Mouse (Mus musculus) CH12.LX (cell line): Measurements from ENCODE around the gene Olfr1510. TPM values are rescaled to one million over a fixed set of nuclear protein-coding genes. Genes with fewer than 3 reads are reported as not detected.
"Not testable (repeated sequence)": the region's sequence is repeated elsewhere in the genome, so short reads cannot be mapped to it uniquely, and the experiment has no call there.

Experiments used
- DNase-seq: peaks from one replicate; pipeline ENCODE4 v3.0.0-alpha.2; 2013; ENCODE audit errors: extremely low read depth
- H3K27ac ChIP-seq: 2 replicates; pipeline ENCODE4 v1.5.1; 2012; ENCODE audit warnings: low read depth, mild to moderate bottlenecking, control low read depth, moderate library complexity; ENCODE audit not compliant: insufficient read depth
- H3K27me3 ChIP-seq: replicated peaks from 2 replicates; pipeline ENCODE3; 2012; ENCODE audit warnings: inconsistent platforms
- H3K36me3 ChIP-seq, 2 experiments: replicated peaks in 1 of 2; 2 replicates each; pipeline versions ENCODE3 to v1.6.1; 2012; ENCODE audit warnings: inconsistent platforms in 1 of 2, low read length in 1 of 2, mild to moderate bottlenecking in 1 of 2, mixed read lengths in 1 of 2, moderate library complexity in 1 of 2; ENCODE audit not compliant: control insufficient read depth in 1 of 2, insufficient read depth in 1 of 2
- H3K4me1 ChIP-seq, 2 experiments: 2 replicates each; pipeline ENCODE4 v1.6.1; 2012; ENCODE audit warnings: inconsistent platforms in 1 of 2, moderate library complexity in 1 of 2; ENCODE audit not compliant: insufficient read depth in 2 of 2, control insufficient read depth in 1 of 2
- H3K4me2 ChIP-seq: 2 replicates; pipeline ENCODE4 v1.6.1; 2012; ENCODE audit warnings: low read depth, mild to moderate bottlenecking, control low read depth; ENCODE audit not compliant: poor library complexity, insufficient read depth, severe bottlenecking
- H3K4me3 ChIP-seq, 3 experiments: fragments of 150-350 bp in 1 of 3; sonication (generic) in 1 of 3; replicated peaks in 1 of 3; 2 replicates each; pipeline versions ENCODE3 to v1.5.1; 2011 to 2012; ENCODE audit warnings: low read depth in 2 of 3, low read length in 2 of 3, mild to moderate bottlenecking in 2 of 3, moderate library complexity in 2 of 3, control low read depth in 1 of 3, improper control_type of control experiment in 1 of 3, inconsistent platforms in 1 of 3, mixed read lengths in 1 of 3; ENCODE audit not compliant: poor library complexity in 1 of 3
- H3K79me2 ChIP-seq: replicated peaks from 2 replicates; pipeline ENCODE4 v1.6.1; 2012; ENCODE audit warnings: mild to moderate bottlenecking, moderate library complexity; ENCODE audit not compliant: control insufficient read depth, poor library complexity, insufficient read depth, severe bottlenecking; ENCODE audit errors: extremely low read depth
- H3K9ac ChIP-seq: 2 replicates; pipeline ENCODE4 v1.6.1; 2012; ENCODE audit warnings: low read depth, mild to moderate bottlenecking, control low read depth, moderate library complexity; ENCODE audit not compliant: insufficient read depth
- H3K9me3 ChIP-seq: replicated peaks from 2 replicates; pipeline ENCODE3; 2012; ENCODE audit warnings: low read length, inconsistent platforms, mixed read lengths
- CTCF ChIP-seq, 2 experiments: IDR thresholded peaks in 1 of 2; conservative IDR thresholded peaks in 1 of 2; 2 replicates each; pipeline ENCODE4 v1.5.1; 2011 to 2012; ENCODE audit warnings: low read depth in 2 of 2, low read length in 2 of 2, improper control_type of control experiment in 1 of 2, inconsistent platforms in 1 of 2, mild to moderate bottlenecking in 1 of 2, moderate library complexity in 1 of 2
- ETS1 ChIP-seq: conservative IDR thresholded peaks from 2 replicates; pipeline ENCODE4 v1.6.1; 2012; ENCODE audit warnings: low read depth, mild to moderate bottlenecking, inconsistent platforms, low read length, improper control_type of control experiment, moderate library complexity
- GABPA ChIP-seq: IDR thresholded peaks from 2 replicates; pipeline ENCODE4 v1.6.1; 2012; ENCODE audit warnings: low read depth, low read length, improper control_type of control experiment, inconsistent platforms; ENCODE audit not compliant: insufficient replicate concordance
- HCFC1 ChIP-seq: IDR thresholded peaks from 2 replicates; pipeline ENCODE4 v1.6.1; 2012; ENCODE audit warnings: low read depth, mild to moderate bottlenecking, inconsistent platforms, low read length, improper control_type of control experiment
- JUND ChIP-seq: conservative IDR thresholded peaks from 2 replicates; pipeline ENCODE4 v1.6.1; 2011; ENCODE audit warnings: low read depth, low read length, improper control_type of control experiment
- MAFK ChIP-seq: IDR thresholded peaks from 2 replicates; pipeline ENCODE4 v1.6.1; 2011; ENCODE audit warnings: low read length, improper control_type of control experiment; ENCODE audit not compliant: insufficient replicate concordance
- NRF1 ChIP-seq: IDR thresholded peaks from 2 replicates; pipeline ENCODE4 v1.6.1; 2014; ENCODE audit warnings: low read depth, mild to moderate bottlenecking, inconsistent platforms, low read length, improper control_type of control experiment, moderate library complexity
- SMC3 ChIP-seq: IDR thresholded peaks from 2 replicates; pipeline ENCODE4 v1.6.1; 2011; ENCODE audit warnings: low read depth, low read length, improper control_type of control experiment
- TBP ChIP-seq: conservative IDR thresholded peaks from 2 replicates; pipeline ENCODE4 v1.6.1; 2011; ENCODE audit warnings: low read depth, low read length, improper control_type of control experiment
- ZC3H11A ChIP-seq: IDR thresholded peaks from 2 replicates; pipeline ENCODE4 v1.6.1; 2012; ENCODE audit warnings: low read depth, mild to moderate bottlenecking, inconsistent platforms, low read length, improper control_type of control experiment
- ZMIZ1 ChIP-seq: IDR thresholded peaks from 2 replicates; pipeline ENCODE4 v1.6.1; 2012; ENCODE audit warnings: low read depth, mild to moderate bottlenecking, inconsistent platforms, low read length, improper control_type of control experiment
- dilution Hi-C: fragments of 300-500 bp; cut with MboI; formaldehyde crosslinking; loops from 2 replicates; pipeline ENCODE4 v1.14.3; 2020; ENCODE audit warnings: low sequenced_read_pairs; ENCODE audit not compliant: extremely low pct_unique_long_range_greater_than_20kb, extremely low pct_ligation_motif_present
- in situ Hi-C: fragments of 300-500 bp; cut with MboI; formaldehyde crosslinking; loops from 3 replicates; pipeline ENCODE4 v1.14.3; 2019; ENCODE audit warnings: low sequenced_read_pairs, low pct_ligation_motif_present, low pct_unique_long_range_greater_than_20kb, mixed read lengths
- polyA plus RNA-seq: library from polyadenylated mRNA; unstranded; fragments of >175 nt; gene quantifications from 2 replicates; pipeline ENCODE4 v1.2.1, GENCODE M21; 2012; ENCODE audit warnings: low read depth; ENCODE audit not compliant: insufficient read length
- total RNA-seq, 2 experiments: library from RNA; depleted of rRNA; stranded (reverse); fragments of 300-350 nt in 1 of 2; fragments of >200 nt in 1 of 2; gene quantifications; 2 replicates each; pipeline ENCODE4 v1.2.3; 2012 to 2014

The Olfr1510 gene
- total and polyA plus RNA-seq, 3 experiments, result not detected

DNA sequence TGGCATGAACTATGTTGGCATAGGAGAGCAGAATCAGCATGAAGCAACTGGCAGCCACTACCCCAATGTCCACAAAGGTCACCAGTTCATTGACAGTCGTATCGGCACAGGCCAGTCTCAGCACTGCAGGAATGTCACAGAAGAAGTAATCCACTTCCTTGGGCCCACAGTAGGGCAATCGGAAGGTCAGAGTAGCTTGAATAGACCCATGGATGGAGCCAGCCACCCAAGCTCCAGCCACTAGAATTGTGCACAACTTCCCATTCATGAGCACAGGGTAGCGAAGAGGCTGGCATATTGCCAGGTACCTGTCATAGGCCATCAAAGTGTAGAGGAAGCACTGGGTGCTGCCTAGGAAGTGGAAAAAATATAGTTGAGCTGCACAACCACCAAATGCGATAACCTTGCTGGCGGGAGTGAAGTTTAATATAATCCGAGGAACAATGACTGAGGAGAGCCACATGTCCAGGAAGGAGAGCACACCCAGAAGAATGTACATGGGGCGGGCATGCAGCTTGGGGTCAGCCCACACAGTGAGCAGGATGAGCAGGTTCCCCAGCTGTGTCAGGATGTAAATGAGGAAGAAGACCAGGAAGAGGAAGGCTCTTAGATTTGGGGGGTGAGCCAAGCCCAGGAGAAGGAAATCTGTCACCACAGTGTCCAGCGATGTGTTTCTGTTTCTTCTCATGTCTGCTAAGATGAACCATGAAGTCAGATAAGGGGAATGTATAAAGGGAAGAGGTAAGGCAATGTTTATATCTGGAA lies 23.9 kb downstream of the Olfr1510 start:
- H3K9ac ChIP-seq, DNase-seq, H3K36me3 ChIP-seq, H3K4me2 ChIP-seq, H3K9me3 ChIP-seq, H3K27ac ChIP-seq, H3K4me3 ChIP-seq, H3K79me2 ChIP-seq, in situ Hi-C loops, dilution Hi-C loops, H3K4me1 ChIP-seq, H3K27me3 ChIP-seq: not testable (repeated sequence)

DNA sequence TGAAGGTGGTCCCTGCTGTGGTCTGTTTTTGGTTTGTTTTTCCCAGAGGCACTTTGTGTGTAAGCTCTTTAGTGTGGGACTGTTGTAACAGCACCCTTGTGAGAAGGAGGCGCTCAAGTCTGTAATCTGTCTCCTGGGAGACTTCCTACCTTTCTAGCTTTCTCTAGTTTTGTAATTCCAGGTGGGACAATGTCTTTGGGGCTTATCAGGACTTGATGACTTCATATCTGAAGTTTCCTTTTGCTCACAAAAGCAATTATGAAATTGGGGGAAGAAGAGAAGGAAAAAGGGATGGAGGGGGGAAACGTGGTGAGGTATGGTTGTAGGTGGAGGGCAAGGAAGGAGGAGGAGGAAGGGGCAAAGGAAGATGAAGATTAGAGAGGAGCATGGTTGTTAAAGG lies 35.1 kb downstream of the Olfr1510 start, which contains the start of gene Olfr1512:
TSS of gene Olfr1512 (minus strand) at position 101 of the 400 bp plus-strand sequence.
- dilution Hi-C loops, result no loop called here
- Histone ChIP-seq H3K79me2 (no peaks in the 10 kb centered on the region), H3K4me1 (no peaks in the 10 kb centered on the region), H3K4me2 (no peak within 1 kb of the TSS), H3K27me3 (no peaks in the 10 kb centered on the region), H3K27ac (no peak within 1 kb of the TSS), H3K9ac (no peak within 1 kb of the TSS), H3K4me3 (no peak within 1 kb of the TSS), H3K9me3 (no peaks in the 10 kb centered on the region), H3K36me3 (no peaks in the 10 kb centered on the region)
- TF ChIP-seq ZMIZ1 (no peak), SMC3 (no peak), JUND (no peak), TBP (no peak), ZC3H11A (no peak)
- in situ Hi-C loops, result no loop called here
- DNase-seq, result no peak

DNA sequence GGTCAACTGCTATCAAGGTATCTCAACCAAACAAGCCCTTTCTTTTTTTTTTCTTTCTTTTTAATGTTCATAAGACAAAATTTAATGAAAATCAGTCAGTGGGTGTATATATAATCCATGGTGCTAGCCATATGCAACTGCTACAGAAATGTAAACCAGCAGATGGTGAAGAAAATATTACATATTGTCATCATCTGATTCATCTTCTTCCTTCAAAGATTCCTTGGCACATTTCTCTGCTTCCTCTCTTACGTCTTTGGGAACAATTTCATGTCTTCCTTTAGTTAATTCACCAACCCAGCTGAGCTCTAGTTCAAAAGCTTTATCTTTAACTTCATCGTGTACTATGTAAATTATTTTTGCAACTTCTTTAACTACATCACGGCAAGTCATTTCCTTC lies 45.4 kb downstream of the Olfr1510 start:
- DNase-seq, result no peak
- in situ Hi-C loops (no loop called here), dilution Hi-C loops (no loop called here)

More for the DNA sequence above, 45.4 kb downstream of the Olfr1510 start:
- Histone ChIP-seq H3K27me3 (no peaks in the 10 kb centered on the region), H3K4me3 (no peak overlapping the region), H3K79me2 (no peaks in the 10 kb centered on the region), H3K9me3 (no peaks in the 10 kb centered on the region), H3K27ac (no peak overlapping the region)
- TF ChIP-seq CTCF (conservative IDR thresholded peaks at IDR 0.05 in 1 of 2, IDR thresholded peaks at IDR 0.05 in 1 of 2; ENCODE audit: low read depth in 2 of 2, low read length in 2 of 2) (no peak), HCFC1 (no peak), GABPA (no peak), NRF1 (no peak), ETS1 (no peak), MAFK (no peak), SMC3 (no peak)
- TF ChIP-seq, all 38 proteins: peak for 0
- Histone ChIP-seq H3K4me2 (no peak overlapping the region), H3K36me3 (no peaks in the 10 kb centered on the region), H3K9ac (no peak overlapping the region), H3K4me1 (no peaks in the 10 kb centered on the region)

Other genes with a start within 250 kb of the Olfr1510 start
- gene Supt16, start 217.0 kb downstream of the Olfr1510 start, total RNA-seq (2012; rRNA removed), result 64.8 and 81.7 TPM in 2 replicates
- gene Supt16, start 217.0 kb downstream of the Olfr1510 start, total RNA-seq (2014; rRNA removed), result 78.6 and 88.0 TPM in 2 replicates
- gene Supt16, start 217.0 kb downstream of the Olfr1510 start, polyA plus RNA-seq, result 110 and 114 TPM in 2 replicates
- gene Chd8, start 156.6 kb downstream of the Olfr1510 start, total RNA-seq (2012; rRNA removed), result 49.2 and 51.9 TPM in 2 replicates
- 16.8 and 17.3 TPM in 2 replicates for gene Chd8, start 156.6 kb downstream of the Olfr1510 start, total RNA-seq (2014; rRNA removed)
- gene Chd8, start 156.6 kb downstream of the Olfr1510 start, polyA plus RNA-seq, result 89.2 and 96.8 TPM in 2 replicates
- 41.6 and 45.7 TPM in 2 replicates for gene Tox4, start 135.2 kb downstream of the Olfr1510 start, total RNA-seq (2012; rRNA removed)
- 56.3 and 58.9 TPM in 2 replicates for gene Tox4, start 135.2 kb downstream of the Olfr1510 start, total RNA-seq (2014; rRNA removed)
- gene Tox4, start 135.2 kb downstream of the Olfr1510 start, polyA plus RNA-seq, result 43.5 and 49.1 TPM in 2 replicates
- gene Rab2b, start 134.8 kb downstream of the Olfr1510 start, total RNA-seq (2012; rRNA removed), result 3.8 and 4.6 TPM in 2 replicates
- gene Rab2b, start 134.8 kb downstream of the Olfr1510 start, total RNA-seq (2014; rRNA removed), result 7.8 and 10.2 TPM in 2 replicates
- gene Rab2b, start 134.8 kb downstream of the Olfr1510 start, polyA plus RNA-seq, result 5.7 and 6.9 TPM in 2 replicates
- gene Mettl3, start 109.2 kb downstream of the Olfr1510 start, total RNA-seq (2012; rRNA removed), result 41.6 and 51.5 TPM in 2 replicates
- gene Mettl3, start 109.2 kb downstream of the Olfr1510 start, total RNA-seq (2014; rRNA removed), result 42.7 and 47.0 TPM in 2 replicates
- 47.4 and 49.5 TPM in 2 replicates for gene Mettl3, start 109.2 kb downstream of the Olfr1510 start, polyA plus RNA-seq
- gene Sall2, start 85.6 kb downstream of the Olfr1510 start, total RNA-seq (2012; rRNA removed), result 1.3 and 1.5 TPM in 2 replicates
- gene Sall2, start 85.6 kb downstream of the Olfr1510 start, total RNA-seq (2014; rRNA removed), result 0.16 and 0.19 TPM in 2 replicates
- gene Sall2, start 85.6 kb downstream of the Olfr1510 start, polyA plus RNA-seq, result 0.40 and 0.60 TPM in 2 replicates
- not detected in 2 replicates for gene Olfr1513, start 58.0 kb downstream of the Olfr1510 start, total RNA-seq (2012; rRNA removed)
- gene Olfr1513, start 58.0 kb downstream of the Olfr1510 start, total RNA-seq (2014; rRNA removed), result not detected in 2 replicates
- not detected in 2 replicates for gene Olfr1513, start 58.0 kb downstream of the Olfr1510 start, polyA plus RNA-seq
- gene Olfr1512, start 35.2 kb downstream of the Olfr1510 start, total RNA-seq (2012; rRNA removed), result not detected in 2 replicates
- not detected in 2 replicates for gene Olfr1512, start 35.2 kb downstream of the Olfr1510 start, total RNA-seq (2014; rRNA removed)
- not detected in 2 replicates for gene Olfr1512, start 35.2 kb downstream of the Olfr1510 start, polyA plus RNA-seq
- gene Olfr1511, start 17.0 kb downstream of the Olfr1510 start, total RNA-seq (2012; rRNA removed), result not detected in 2 replicates
- gene Olfr1511, start 17.0 kb downstream of the Olfr1510 start, total RNA-seq (2014; rRNA removed), result not detected in 2 replicates
- gene Olfr1511, start 17.0 kb downstream of the Olfr1510 start, polyA plus RNA-seq, result not detected in 2 replicates
- not detected in 2 replicates for gene Olfr1509, start 28.6 kb upstream of the Olfr1510 start, total RNA-seq (2012; rRNA removed)
- gene Olfr1509, start 28.6 kb upstream of the Olfr1510 start, total RNA-seq (2014; rRNA removed), result not detected in 2 replicates
- gene Olfr1509, start 28.6 kb upstream of the Olfr1510 start, polyA plus RNA-seq, result not detected in 2 replicates
- gene Olfr1508, start 53.1 kb upstream of the Olfr1510 start, total RNA-seq (2012; rRNA removed), result not detected in 2 replicates
- gene Olfr1508, start 53.1 kb upstream of the Olfr1510 start, total RNA-seq (2014; rRNA removed), result not detected in 2 replicates
- not detected in 2 replicates for gene Olfr1508, start 53.1 kb upstream of the Olfr1510 start, polyA plus RNA-seq
- not detected in 2 replicates for gene Olfr1507, start 81.4 kb upstream of the Olfr1510 start, total RNA-seq (2012; rRNA removed)
- not detected in 2 replicates for gene Olfr1507, start 81.4 kb upstream of the Olfr1510 start, total RNA-seq (2014; rRNA removed)
- not detected in 2 replicates for gene Olfr1507, start 81.4 kb upstream of the Olfr1510 start, polyA plus RNA-seq